Mouse (Mus musculus): ENCODE data around the gene Stag1.

DNA sequence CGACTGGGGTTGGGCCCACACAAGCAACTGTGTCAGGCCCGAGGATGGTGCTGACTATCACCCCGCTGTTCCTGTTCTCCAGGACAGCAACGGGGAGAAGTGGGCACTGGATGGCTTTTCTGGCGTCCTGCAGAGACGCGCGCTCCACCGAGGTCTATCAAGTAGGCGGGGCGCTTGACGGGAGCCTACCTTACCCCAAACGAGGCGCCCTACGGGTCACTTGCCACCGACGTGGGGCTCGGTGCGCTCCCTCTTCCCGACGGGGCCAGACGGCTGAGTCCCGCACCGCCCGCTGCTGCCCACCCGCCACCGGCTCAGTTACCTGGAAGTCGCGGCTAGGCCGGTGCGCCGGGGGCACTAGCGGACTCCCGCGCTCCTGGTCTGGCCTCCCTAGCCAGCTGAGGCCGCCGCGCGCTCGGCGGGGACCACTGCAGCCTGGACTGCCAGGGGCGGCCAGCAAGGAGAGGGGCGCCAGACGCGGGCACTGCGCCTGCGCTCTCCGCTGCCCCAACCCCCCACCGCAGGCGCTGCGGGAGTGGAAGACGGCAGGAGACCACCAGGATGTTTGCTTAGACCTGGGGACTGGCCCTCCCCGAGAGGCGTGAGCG, 26.9 kb upstream of the Stag1 start, which contains the start of gene Slc35g2:
- TF ChIP-seq GATA1 (IDR thresholded peaks at IDR 0.05; ENCODE audit: low read length), result no peak
- TF ChIP-seq TAL1 (IDR thresholded peaks at IDR 0.05; ENCODE audit: low read length), result no peak
